Comparison of ENCODE assay signal across 9 mouse cellular contexts in genomic region chr11:111818124-111818523, GRCm38 (mm10).
DNase-seq lines count a peak whose midpoint lies in the region; ATAC-seq and TF ChIP-seq lines count a peak whose summit lies in the region.
"Had no signal": no experiment of that assay in that cellular context is flagged by ENCODE, and none has a peak within 500 bp of the region (broad histone marks: within the 10 kb centered on the region; RNA-seq: fewer than 3 reads in every experiment).

No protein-coding gene starts in this region.

- no peak overlapping the region for H3K9ac ChIP-seq in neural tube, embryonic 11.5 days (ENCODE audit: low read length)
- no peak overlapping the region for H3K9ac ChIP-seq in lung, postnatal 0 days (replicated peaks; ENCODE audit: low read depth)
- H3K9ac ChIP-seq: liver, embryonic 13.5 days had no signal

- no peak overlapping the region for H3K4me3 ChIP-seq in neural tube, embryonic 11.5 days (ENCODE audit: low read depth, low read length)
- no peak overlapping the region for H3K4me3 ChIP-seq in lung, postnatal 0 days (ENCODE audit: low read depth, low read length)
- H3K4me3 ChIP-seq: liver, embryonic 13.5 days had no signal

- no peak for ATAC-seq in neural tube, embryonic 11.5 days (ENCODE audit: insufficient read depth, low FRiP score, low TSS enrichment)
- no peak for ATAC-seq in megakaryocyte progenitor cell, adult 5-6 weeks (replicated peaks; ENCODE audit: poor library complexity)
- ATAC-seq in lung, postnatal 0 days: no peak

- H3K27me3 ChIP-seq in neural tube, embryonic 11.5 days (ENCODE audit: control insufficient read depth, insufficient read depth, low read length): no peaks in the 10 kb centered on the region
- H3K27me3 ChIP-seq in lung, postnatal 0 days (replicated peaks; ENCODE audit: insufficient read depth, low read length): no peaks in the 10 kb centered on the region
- H3K27me3 ChIP-seq: liver, embryonic 13.5 days had no signal

- 2% methylated on average over 10 of the region's 10 CpGs for WGBS in neural tube, embryonic 11.5 days
- WGBS in lung, postnatal 0 days: 19% methylated on average over 10 of the region's 10 CpGs

- H3K4me1 ChIP-seq in neural tube, embryonic 11.5 days (ENCODE audit: control insufficient read depth, insufficient read depth, low read length): peaks cover 4% of the 10 kb centered on the region
- no peaks in the 10 kb centered on the region for H3K4me1 ChIP-seq in lung, postnatal 0 days (ENCODE audit: insufficient read depth, low read depth, low read length)
- H3K4me1 ChIP-seq: liver, embryonic 13.5 days had no signal

- no peak for TF ChIP-seq CTCF in lung, postnatal 0 days (IDR thresholded peaks at IDR 0.05)

- H3K27ac ChIP-seq in neural tube, embryonic 11.5 days (ENCODE audit: low read depth, low read length): no peak overlapping the region
- H3K27ac ChIP-seq in lung, postnatal 0 days (ENCODE audit: low read length): no peak overlapping the region
- H3K27ac ChIP-seq: liver, embryonic 13.5 days had no signal

- TF ChIP-seq EP300 in lung, postnatal 0 days (IDR thresholded peaks at IDR 0.05): no peak

- peak; percentile 60 for DNase-seq in CD4-positive helper T cell, adult 2 months (ENCODE audit: low read depth, low spot score)
- DNase-seq in embryo, embryonic 10.5 days (ENCODE audit: low spot score): peak; percentile 53
- peak; percentile 20 to 23 for DNase-seq in heart, adult 9 months (ENCODE audit: low spot score in 2 of 2)
- peak; percentile 9 to 30 for DNase-seq in layer of hippocampus, postnatal 14 days (ENCODE audit: low spot score in 2 of 2)
- DNase-seq in neural tube, embryonic 11.5 days (ENCODE audit: low spot score): peak; percentile 29
- DNase-seq in lung, postnatal 0 days (ENCODE audit: low spot score): no peak
- no peak for DNase-seq in yolk sac, embryonic 10.5 days (ENCODE audit: low spot score)
- DNase-seq: liver, embryonic 13.5 days had no signal

- peak overlapping the region; percentile 19; the same call in 1 of the 2 replicates for H3K4me2 ChIP-seq in neural tube, embryonic 11.5 days (ENCODE audit: low read depth)
- no peak overlapping the region for H3K4me2 ChIP-seq in lung, postnatal 0 days (replicated peaks; ENCODE audit: low read depth, low read length)
- H3K4me2 ChIP-seq: liver, embryonic 13.5 days had no signal

- no peaks in the 10 kb centered on the region for H3K36me3 ChIP-seq in neural tube, embryonic 11.5 days (ENCODE audit: control insufficient read depth, insufficient read depth, low read length)
- H3K36me3 ChIP-seq in lung, postnatal 0 days (ENCODE audit: insufficient read depth, low read length): no peaks in the 10 kb centered on the region
- H3K36me3 ChIP-seq: liver, embryonic 13.5 days had no signal

- H3K9me3 ChIP-seq in neural tube, embryonic 11.5 days (ENCODE audit: control insufficient read depth, low read length): no peaks in the 10 kb centered on the region
- no peaks in the 10 kb centered on the region for H3K9me3 ChIP-seq in lung, postnatal 0 days (ENCODE audit: low read length)
- H3K9me3 ChIP-seq: liver, embryonic 13.5 days had no signal

Comparison
In these comparisons a context has a peak if more than half of its experiments do, and no peak if none do; other contexts are left out.
1. DNase-seq: peak in CD4-positive helper T cell, adult 2 months (single experiment), embryo, embryonic 10.5 days (single experiment), heart, adult 9 months (2 of 2), layer of hippocampus, postnatal 14 days (2 of 2) and neural tube, embryonic 11.5 days (single experiment); none in lung, postnatal 0 days (single experiment) and yolk sac, embryonic 10.5 days (single experiment).